Mouse (Mus musculus): Measurements from ENCODE around the gene Ints3. TPM values are rescaled to one million over a fixed set of nuclear protein-coding genes. Genes with fewer than 3 reads are reported as not detected.

The Ints3 gene
- polyA plus RNA-seq, 3 experiments from 2014 or later, result 15.6 to 18.0 (median 17.6) TPM

DNA sequence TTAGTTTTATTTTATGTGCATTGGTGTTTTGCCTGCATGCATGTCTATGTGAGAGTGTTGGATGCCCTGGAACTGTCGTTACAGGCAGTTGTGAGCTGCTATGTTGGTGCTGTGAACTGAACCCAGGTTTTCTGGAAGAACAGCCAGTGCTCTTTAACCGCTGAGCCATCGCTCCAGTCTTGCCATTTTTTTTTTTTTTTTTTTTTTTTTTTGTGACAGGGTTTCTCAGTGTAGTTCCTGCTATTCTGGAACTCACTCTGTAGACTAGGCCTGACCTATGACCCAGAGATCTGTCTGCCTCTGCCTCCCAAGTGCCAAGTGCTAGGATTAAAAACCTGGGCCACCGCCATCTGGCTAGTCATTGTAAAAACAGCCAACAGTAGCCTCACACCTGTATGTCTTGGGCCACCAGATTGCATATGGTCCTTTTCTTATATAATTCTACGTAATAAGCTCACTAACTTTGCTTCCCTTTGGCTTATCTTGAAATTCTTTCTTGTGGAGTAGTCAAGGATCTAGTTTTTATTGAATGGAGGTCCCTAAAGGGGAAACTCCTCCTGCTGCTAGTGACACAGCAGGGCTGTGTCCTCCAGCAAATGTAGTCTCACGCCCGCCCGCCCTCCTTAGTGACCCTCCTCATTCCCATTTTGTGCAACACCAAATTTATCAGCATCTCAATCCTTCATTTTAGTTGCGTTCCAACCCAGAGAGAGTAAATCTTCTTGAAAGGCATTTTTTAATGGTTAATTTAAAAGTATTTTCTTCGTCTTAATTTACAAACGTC, 12.2 kb upstream of the Ints3 start:
- ATAC-seq, result no peak

DNA sequence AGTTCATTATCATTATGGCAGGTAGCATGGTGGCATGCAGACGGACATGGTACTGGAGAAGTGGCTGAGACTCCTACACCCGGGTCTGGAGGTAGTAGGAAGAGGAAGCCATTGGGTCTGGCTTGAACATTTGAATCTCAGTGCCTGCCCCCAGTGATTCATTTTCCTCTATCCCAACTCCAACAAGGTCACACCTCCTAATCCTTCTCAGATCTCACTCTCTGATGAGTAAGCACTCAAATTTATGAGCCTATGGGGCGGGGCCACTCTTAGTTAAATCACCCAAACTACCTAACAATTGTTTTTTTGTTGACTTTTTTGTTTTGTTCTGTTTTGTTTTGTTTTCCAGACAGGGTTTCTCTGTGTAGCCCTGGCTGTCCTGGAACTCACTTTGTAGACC, 10.6 kb upstream of the Ints3 start:
- ATAC-seq, result no peak

DNA sequence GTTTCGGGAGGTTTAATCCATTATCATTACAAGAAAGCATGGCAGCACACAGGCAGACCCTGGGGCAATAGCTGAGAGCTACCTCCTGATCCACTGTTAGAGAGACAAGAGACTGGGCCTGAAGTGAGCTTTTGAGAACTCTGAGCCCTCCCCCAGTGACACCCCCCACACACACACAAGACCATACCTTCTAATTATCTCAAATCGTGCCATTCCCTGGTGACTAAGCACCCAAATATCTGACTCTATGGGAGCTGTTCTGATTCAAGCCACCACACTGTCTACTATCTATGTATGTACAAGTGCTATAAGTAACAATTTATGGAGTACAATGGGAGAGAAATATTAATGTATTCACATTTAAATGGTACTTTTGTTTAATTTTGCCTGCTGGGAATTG, 7.3 kb upstream of the Ints3 start:
- no peak for ATAC-seq

DNA sequence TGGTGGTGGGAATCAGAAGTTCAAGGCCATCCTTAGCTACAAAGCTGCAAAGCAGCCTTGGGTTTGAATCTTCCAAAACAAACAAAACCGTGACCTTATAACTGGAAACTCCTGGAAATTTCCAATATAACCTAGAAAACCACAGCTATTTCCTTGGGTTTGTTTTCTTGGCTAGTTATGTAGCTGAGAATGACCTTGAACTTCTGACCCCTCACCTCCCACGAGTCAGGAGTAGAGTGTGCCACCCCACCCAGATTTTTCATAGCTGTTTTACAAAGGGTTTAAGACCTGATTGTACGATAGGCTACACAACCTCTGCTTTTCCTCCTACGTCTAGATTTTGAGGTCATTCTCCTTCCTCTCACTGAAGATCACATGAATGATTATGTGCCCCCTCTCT, 3.7 kb upstream of the Ints3 start:
- no peak for ATAC-seq

DNA sequence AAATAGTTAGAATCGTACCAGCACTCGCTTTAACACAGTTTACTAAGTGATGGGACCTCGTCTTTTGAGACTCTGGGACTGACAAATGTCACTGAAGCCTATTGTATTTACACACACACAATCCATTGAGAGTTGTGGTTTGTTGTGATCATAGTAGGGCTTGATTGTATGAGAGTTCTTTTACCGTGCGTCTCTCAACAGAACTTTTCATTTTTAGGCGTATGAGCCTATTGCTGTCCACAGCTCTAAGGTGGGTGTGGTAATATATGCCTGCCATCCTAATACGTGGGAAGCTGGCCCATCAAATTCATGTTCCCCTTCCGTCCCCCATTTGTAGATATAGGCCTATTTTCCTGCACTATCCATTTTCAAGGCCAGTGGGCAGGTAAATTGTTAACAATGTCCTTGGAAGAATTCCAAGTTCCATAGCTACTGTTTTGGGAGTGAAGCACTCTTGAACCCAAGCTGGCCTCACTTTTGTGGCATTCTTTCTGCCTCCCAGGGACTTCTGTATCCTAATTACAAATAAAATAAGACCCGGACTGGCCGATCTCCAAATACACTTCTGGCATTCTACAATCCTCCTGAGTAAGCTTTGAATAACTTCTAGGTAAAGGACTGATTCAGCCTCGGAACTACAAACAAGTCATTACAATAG, 780 bp upstream of the Ints3 start:
- no peak for ATAC-seq

DNA sequence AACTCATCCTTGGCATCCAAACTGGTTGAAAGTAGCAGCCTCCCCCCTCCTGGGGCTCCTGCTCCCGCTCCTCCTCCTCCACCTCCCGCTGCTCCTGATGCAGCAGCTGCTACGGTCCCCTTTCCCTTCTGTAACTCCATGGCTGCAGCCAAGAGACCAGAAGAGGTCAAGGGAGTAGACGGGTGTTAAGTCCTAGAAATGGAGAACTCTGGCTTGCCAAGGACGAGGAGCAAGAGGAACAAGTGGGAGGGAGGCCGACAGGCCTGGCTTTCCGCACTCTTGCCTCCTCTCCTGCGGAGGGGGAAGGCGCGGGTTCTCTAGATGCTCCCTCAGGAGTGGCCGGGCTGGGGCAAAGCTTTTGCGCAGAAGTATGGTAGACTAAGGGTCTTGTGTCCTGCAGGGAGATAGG, 607 bp downstream of the Ints3 start:
- no peak for ATAC-seq

DNA sequence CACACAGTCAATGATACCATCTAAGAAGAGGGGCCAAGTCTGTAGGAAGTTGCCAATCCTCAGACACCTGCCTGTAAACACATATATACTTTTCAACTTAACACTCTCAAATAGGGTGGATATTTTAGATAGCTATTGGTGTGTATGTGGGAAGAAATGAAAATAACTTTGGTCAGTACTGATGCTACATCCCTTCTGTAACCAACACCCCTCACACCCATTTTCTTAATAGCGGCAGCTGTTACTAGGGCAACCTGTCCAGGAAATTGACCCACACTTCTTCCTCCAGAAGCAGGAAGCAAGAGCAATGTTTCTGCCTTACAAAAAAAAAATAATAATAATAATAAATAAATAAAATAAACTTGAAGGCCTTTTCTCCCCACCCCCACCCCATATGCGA, 1.1 kb downstream of the Ints3 start:
- ATAC-seq, result no peak

DNA sequence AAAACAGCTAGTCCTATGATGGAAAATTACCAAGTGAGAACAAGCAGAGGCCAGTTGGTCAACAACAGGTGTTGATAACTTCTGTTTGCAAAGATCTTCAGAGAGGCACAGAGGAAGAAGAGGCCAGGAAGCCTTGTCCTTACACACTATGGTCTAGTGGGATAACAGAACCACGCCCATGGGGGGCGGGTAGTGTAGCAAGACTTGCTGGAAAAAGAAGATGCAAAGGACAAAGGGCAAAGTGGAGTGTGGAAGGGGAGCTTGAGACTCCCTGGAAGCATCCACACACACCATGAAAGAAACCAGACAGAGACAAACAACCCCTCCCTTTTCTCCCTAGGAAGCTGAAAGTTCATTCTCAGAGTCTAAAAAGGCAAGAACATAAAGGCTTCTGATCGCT, 3.8 kb downstream of the Ints3 start:
- no peak for ATAC-seq

DNA sequence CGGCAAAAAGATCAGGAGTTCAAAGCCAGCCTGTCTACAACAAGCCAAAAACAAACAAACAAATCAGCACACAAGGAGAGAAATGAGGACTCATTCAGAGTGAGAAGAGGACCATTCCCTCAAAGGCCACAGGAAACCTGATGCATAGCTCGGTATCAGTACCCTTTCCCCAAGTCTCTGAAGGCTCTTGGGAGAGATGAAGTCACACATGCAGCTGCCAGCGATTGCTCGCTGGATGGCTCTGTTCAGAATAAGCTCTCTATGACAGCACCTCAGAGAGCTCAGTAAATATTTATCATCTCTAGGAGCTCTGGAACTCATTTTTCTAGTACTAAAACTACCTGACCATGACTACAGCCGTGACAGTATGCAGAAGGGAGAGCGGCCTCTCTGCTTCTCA, 5.2 kb downstream of the Ints3 start:
- no peak for ATAC-seq

DNA sequence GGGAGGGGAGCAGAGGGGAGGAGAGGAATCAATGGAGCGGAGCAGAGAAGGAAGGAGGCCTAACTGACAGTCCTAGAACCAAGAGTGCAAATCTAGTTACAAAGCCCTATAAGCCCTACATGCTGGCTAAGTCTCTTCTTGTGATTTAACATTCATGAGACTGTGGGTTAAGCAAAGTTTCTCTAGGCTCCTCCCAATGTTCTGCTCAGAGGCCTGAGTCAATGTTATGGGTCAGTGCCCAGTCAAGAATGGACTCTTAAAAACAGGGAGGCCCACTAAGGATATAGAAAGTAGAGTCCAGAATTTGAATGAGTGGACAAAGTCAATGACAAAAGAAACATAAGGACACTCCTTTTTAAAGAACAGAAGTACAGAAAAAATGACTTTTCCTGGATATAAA, 5.8 kb downstream of the Ints3 start:
- no peak for ATAC-seq

DNA sequence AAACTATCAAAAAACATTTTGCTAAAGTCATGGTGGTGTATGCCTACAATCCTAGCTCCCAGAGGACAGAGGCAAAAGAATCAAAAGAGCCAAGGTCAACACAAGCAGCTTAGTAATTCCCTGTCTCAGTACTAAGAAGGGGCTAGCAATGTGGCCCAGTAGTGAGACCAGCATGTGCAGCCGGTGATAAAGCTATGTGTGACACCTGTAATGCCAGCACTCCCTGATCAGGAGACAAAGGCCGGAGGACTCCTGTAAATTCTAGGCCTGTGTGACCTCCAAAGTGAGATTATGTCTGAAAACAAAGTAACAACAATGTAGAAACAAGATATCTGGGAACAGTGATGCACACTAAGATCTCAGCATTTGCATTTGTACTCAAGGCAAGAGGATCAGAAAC, 7.9 kb downstream of the Ints3 start:
- no peak for ATAC-seq

DNA sequence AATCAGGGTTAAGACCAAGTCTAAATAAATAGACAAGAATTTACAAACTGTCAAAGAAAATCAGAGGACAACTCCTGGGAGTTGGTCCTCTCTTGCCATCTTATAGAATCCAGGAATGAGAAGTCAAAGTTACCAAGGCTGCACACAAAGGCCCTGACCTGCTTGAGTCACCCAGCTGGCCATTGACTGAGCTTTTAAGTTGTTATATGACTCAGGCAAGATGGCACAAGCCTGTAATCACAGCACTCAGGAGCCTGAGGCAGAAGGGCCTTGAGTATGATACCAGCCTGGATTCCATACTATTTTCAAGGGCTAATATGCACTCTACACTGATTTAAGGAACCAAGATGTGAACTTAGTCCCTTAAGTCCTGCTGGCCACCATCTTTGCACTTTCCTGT, 9.9 kb downstream of the Ints3 start:
- ATAC-seq, result no peak

DNA sequence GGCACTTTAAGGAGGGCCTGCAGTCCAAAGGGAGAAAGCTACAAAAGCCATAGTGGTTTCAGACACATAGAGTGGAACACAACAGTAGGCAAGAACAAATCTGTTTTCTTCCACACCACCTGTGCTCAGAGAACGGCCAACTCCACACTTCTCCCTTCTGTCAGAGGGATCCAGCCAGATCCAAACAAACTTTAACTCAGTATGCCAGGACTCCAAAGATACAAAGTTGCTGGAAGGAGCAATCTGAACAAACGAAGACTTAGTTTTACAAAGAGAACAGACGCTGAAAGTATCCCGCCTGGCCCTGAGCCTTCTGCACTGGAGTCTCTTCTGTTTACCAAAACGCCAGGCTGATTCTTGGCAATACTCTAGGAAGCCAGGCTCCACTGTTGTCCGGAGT, 12.7 kb downstream of the Ints3 start:
- no peak for ATAC-seq

DNA sequence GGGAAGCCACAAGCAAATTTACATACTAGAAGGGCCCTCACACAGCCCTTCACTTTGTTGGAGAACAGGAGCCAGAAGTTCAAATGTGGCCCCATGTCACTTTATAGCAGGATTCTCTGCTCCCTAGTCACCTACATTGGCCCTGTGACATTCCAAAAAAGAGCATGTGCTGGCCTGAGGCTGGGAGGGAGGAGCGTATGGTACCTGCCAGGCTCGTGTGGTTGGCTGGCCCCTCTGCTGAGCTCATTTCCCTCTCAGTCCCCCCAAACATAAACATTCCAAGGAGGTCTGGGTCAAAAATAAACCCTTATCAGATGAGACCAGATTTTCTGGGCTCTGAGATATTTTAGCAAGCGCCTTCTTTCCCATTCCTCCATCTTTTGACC, 20.4 kb downstream of the Ints3 start:
- ATAC-seq, result no peak

DNA sequence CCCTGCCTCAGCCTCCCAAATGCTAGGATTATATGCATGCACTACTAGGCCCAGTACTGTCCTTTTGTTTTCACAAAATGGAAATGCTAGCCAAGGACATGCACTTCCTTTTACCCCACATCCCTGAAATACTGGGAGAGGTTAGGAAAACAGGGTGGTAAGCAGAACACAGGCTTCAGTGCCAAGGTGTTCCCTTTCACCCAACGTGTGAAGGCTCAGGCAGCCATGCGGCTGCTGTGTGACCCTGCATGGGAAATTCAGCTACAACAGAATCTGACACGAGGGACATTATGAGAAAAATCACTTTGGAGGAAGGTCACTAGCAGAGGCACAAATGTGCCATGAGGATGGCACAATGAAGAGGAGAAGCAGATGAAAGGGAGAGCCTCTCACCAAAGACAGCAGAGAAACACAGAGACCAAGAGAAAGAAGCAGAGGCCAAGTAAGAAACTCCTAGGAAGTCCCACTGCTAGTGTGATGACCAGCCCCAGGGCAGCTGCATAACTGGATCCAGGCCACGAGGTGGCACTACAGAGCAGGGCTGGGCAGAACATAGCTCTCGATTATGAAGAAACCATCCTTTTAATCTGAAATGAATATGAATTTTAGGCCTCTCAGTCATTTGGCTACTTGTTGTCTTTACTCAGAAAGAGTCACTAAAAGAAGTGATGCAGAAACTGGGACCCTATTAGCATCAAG, 21.0 kb downstream of the Ints3 start:
- peak; percentile 63 for ATAC-seq

DNA sequence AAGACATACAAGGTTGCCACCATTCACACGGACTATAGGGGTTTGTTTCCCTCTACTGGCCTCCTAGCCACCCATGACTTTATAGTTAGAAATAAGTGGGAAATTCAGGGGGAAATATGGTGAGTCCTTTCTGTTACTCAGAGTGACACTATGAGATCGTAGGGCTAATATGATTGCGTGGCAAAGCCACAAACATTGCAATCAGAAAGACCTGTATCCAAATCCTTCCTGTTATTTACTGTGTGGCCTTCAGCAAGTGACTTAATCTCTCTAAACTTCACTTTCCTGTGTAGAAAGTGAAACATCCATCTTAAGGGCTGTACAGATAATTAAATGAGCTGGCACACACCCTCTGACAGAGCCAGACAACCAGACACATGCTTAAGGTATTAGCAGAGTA, 24.7 kb downstream of the Ints3 start:
- no peak for ATAC-seq

DNA sequence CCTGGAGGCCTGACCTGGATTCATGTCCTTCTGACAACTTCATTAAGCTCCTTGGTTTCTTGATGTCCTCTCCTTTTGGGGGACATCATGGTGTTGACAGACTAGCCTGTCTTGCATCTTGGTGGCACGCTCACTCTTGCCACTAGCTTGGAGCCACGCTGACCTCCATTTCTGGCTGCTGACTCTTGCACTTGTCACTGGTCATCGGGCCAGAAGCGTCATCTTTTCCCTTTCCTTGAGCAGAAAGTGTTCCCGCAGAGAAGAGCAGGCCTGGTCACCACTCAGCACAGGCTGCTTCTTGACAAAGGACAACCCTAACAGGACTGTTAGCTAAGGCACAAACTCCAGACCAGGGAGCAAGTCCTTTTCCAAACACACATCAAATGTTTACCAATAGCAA, 27.0 kb downstream of the Ints3 start:
- ATAC-seq, result no peak

DNA sequence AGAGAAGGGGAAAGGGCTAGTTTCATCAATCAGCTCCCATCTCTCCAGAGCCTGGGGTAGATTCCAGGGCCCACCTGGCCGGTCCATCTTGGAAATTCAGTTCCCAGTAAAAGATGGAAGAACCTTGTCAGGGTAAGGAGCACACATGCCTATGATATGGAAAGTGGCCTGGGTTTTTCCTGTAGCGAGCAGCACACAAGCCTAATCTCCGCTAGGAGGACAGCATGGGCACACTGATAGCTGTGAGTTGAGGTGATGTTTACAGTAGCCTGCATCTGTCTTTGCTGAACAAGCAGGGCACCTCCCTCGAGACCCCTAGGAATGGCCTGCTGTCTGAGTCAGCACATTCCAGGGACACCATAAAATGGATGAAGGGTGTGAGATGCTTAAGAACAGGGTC, 28.8 kb downstream of the Ints3 start:
- ATAC-seq, result no peak

DNA sequence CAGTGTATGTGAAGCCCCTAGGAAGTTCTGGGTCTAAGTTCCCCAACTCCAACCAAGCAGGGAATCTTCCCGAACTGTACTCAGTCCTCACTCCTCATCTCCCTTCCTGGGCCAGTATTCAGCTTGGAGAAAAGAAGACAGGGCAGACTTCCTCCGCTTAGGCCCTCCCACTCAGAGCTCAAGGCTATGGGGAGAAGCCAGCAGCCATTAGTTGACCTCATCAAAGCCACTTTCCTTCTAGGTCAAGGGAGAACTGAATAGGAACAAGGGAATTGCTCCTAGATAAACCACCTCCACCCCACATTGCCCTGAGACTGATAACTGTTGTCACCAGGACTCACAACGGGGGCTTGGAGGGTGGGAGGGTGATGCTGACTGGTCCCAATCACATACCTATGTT, 29.3 kb downstream of the Ints3 start:
- no peak for ATAC-seq

DNA sequence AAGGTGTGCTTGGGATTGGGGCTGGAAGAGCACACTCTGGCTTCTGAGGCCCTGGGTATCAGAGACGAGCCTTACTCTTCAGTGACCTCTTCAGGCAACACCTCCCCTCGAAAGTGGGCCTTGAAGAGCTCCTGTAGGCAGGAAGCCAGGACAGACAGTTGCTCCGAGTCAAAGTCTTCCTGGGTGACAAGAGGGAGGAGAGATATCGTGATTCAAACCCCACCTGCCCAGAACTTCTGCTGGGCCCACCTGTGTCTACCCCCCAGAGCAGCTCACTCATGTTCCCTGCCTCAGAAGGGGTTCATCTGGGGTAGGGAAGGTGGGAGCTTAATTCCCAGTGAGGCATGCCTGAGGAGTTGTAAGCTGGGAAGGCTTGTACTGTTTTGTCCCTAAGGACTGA, 32.4 kb downstream of the Ints3 start:
- ATAC-seq, result no peak

DNA sequence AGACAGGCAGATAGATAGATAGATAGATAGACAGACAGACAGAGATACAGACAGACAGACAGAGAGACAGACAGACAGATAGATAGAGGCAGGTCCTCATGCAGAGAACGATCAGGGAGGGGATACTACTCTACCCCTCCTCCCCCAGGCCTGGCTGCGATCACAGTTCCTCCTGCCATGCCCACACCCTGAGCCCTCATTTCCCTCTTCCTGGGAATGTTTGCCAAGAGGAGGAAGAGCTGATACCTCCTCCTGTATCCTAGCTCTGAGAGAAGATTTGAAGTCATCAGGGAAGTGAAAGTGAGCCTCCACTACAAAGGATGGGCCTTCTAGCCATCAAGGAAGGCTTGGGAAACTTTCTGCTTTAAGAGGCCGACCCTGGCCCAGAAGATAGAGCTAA, 37.8 kb downstream of the Ints3 start:
- ATAC-seq, result no peak

DNA sequence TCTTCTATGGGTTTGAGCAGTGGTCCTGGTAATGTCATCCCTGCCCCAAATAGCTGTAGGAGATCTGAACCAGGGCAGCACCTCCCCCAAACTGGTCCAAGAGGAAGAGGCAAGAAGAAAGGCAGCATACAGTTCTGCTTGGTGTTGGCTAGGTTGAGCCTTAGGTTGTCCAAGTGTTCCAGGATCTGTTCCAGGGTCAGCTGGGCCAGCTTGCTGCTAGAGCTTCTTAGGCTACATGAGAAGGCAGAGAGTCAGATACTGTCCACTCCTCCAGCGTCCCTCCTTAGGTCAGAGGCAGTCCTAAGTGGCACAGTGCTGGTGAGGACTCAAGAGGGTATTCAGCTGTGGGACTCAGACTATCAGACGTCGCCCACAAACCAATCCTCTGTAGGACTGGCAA, 40.8 kb downstream of the Ints3 start:
- no peak for ATAC-seq

DNA sequence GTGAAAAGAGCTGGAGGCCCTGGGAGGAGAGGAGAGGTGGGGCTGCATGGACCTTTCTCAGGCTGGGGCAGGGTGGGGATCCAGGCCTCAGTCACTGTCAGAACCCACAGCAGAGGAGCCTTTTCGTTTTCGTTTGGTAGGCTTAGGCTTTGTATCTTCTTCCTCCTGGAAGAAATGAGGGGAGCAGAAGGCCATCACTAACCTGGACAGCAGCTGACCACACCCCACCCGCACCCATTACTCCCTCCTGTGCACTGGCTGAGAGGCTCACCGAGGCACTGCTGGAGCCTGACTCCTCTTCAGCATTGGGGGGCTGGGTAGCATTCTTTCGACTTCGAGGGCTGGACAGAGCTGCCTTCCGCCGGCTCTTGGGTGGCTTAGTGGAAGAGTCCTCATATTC, 41.5 kb downstream of the Ints3 start:
- ATAC-seq, result no peak

DNA sequence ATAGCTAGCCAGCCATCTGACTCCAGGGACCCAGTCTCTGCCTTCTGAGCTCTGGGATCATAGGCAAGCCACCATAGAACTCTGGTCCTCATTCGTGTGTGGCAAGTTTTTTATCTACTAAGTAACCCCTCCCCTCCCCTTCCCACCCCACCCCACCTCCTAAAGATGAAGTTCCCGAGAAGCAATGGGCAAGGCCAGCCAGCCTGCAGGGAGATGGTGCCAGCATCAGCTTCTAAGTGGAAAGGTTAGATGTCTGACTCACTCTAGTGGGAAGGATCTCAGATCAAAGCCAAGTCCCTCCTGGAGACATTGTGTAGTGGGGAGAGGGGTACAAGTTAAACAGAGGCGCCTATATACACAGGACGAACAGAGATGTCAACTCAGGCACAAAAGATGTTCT, 42.4 kb downstream of the Ints3 start:
- no peak for ATAC-seq

Measured in inflammation-experienced regulatory T-cells, adult 6 months (primary cell).